Mouse (Mus musculus) megakaryocyte, embryonic 14.5 days (primary cell): ENCODE measurements around the gene Olfr544.

ENCODE experiments used
- FLI1 ChIP-seq: IDR thresholded peaks from 2 replicates; pipeline ENCODE4 v1.6.1; 2012; ENCODE audit warnings: low read length, inconsistent platforms, mixed read lengths
- GATA1 ChIP-seq: IDR thresholded peaks from 3 replicates; pipeline ENCODE4 v1.6.1; 2012; ENCODE audit warnings: mixed read lengths, low read length, inconsistent platforms, borderline replicate concordance

- TF ChIP-seq GATA1 (no peak), FLI1 (no peak)
These were observed 4.4 kb downstream of the Olfr544 start for GRCm38 (mm10) chr7:102483665-102484064.
